Mouse (Mus musculus): ENCODE results near the gene Trappc10.

The Trappc10 gene

DNA sequence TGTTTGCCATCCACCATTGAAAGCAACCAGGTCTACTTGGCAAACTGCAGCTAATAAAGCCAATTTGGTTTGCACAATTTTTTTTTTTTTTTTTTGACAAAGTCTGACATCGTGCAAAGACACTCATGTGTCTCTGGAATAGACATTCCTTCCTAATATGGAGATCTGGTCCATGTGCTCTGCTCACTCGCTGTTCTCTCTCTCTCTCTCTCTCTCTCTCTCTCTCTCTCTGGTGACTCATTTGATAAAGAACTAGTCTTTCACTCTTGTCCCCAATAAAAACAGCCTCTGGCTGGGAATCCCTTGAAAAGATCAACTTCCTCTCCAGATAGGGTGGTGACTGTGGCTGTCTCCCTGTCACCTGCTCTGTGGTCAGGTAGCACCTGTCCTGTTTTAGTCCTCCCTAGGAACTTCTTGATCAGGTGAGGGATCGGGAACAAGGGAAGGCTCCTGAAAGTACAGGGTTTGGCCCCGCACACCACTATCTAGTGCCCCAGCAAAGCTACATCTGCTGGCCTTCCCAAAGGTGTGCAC, 96.5 kb downstream of the Trappc10 start:
- in situ Hi-C loops (cut with MboI; ENCODE audit: low pct_unique_long_range_greater_than_20kb in 1 of 2, low sequenced_read_pairs in 2 of 2, unreplicated experiment in 1 of 2), result no loop called here

DNA sequence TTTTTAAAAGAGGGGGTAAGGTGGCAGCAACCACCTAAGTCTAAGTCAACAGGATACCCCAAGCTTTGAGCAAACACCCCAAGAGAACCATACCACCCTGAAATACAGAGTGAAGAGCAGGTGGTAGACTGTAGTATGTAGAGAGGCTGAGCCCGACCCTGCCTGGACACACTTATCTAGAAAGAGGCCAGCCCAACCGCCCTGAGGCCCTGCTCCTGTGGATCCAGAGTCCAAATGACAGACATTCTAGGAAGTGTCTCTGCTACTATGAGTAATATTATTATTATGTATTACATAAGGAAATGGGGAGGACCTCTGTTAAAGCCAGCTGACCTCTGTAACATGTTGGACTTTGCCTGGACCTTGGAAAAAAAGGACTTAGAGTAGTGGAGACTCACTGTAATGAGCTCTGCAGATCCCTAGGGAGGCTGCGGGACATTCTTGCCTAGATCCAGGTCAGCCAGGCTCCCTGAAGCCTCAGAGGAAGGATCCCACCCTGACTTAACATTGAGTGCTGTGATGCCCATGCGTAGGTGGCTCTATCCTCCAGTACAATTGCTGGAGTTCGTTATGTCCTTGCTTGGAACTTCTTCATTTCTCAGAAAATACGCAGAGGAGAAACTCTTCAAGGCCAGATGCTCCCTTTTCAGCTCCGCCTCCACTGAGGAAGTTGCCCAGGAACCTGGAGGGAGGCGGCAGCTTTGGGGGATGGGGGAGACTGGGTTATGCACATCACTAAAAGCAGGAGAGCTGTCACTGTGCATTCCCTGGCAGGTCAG, 100.5 kb downstream of the Trappc10 start:
- in situ Hi-C loops (cut with MboI; ENCODE audit: low pct_unique_long_range_greater_than_20kb in 1 of 2, low sequenced_read_pairs in 2 of 2, unreplicated experiment in 1 of 2), result no loop called here

DNA sequence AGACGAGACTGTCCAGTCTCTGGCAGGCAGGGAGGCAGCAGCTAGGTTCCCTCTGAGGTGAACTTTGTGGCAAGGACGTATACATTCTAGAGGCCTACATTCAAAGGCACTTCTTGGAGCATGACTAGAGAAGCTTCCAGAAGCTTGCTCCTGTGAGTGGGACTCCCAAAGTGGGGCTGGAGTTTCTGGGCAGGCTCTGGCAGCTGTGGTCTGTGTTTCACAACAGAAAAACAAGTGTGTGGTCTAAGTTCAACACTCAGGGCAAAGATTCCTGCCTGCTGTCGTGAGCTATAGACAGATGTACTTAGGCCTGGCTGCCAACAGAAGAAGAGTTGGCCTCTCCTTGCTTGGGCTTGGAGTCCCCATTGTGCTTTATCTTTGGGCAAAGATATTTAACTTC, 103.6 kb downstream of the Trappc10 start:
- in situ Hi-C loops (cut with MboI; ENCODE audit: low pct_unique_long_range_greater_than_20kb in 1 of 2, low sequenced_read_pairs in 2 of 2, unreplicated experiment in 1 of 2), result no loop called here

DNA sequence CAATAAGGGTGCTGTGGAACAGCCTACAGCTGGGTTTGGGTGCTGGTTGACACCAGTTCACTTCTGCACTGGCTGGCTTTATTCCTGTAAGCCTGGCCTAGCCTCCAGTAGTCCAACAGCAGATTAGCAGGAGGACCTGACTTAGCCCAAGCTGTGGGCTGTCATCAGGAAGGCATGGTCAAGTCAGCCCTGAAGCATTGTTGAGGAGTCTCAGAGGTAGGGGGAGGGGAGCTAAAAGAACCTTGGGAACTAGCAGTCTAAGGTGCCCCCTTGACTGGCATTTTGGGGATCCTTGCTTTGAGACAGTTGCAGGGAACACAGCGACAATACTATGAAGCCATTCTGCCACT, 104.2 kb downstream of the Trappc10 start:
- in situ Hi-C loops (cut with MboI; ENCODE audit: low pct_unique_long_range_greater_than_20kb in 1 of 2, low sequenced_read_pairs in 2 of 2, unreplicated experiment in 1 of 2), result no loop called here

DNA sequence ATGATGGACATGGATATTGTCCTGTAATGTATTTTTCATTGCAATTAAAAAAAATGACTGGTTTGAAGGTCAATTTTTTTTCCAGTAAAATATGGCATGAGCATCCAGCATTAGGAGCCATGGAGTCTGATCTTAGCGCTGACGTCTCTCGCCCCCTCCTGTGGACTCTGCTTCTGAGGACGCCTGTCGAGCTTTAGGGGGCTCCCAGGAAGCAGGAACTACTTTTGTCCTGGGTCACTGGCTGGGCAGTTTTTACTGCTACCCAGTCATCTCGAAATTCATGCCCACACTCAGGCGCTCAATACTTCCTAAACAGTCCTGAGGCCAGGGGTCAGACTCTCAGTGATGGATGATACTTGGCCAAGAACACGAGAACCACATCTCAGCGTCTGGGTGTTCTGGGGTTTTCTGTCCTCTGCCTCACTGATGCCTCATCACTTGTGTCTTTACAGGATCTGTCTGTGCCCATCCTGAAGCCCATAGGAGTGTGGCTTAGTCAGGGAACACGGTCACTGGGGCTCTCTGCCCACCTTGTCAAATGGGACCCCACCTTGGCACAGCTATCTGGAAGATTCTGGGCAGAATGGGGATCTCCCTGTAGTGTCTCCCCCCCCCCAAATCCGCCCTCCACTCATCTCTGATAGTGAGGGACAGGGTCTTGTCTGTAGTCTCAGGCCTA, 104.7 kb downstream of the Trappc10 start:
- in situ Hi-C loops (cut with MboI; ENCODE audit: low pct_unique_long_range_greater_than_20kb in 1 of 2, low sequenced_read_pairs in 2 of 2, unreplicated experiment in 1 of 2), result no loop called here

DNA sequence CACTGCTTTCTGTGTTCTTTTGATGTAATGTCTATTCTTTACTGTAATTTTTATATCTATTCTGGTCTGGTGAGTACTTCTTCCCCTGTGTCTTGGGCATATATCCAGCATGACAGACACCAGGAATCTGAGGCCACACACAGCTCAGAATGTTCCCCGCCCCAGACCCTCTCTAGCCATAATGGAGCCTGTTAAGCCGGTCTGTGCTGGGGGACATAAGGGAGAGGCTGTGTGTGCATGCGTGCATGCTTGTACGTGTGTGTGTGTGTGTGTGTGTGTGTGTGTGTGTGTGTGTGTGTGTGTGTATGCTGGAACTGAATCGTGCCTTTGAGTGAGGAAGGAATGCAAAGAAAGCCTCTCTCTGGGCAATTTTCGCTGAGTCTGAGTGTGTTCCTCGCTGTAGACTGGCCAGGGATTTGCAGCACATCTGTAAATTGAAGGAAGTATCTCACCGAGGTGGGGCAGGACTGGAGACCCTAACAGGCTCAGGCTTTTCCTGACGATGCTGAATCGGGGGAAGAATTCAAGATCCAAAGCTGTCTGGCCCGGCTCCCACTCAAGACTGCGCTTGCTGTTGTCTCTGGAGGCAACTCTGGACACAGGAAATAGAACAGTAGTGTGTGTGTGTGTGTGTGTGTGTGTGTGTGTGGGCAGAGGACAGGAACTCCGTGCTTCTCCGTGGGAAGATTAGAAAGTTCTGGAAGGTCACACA, 105.5 kb downstream of the Trappc10 start:
- in situ Hi-C loops (cut with MboI; ENCODE audit: low pct_unique_long_range_greater_than_20kb in 1 of 2, low sequenced_read_pairs in 2 of 2, unreplicated experiment in 1 of 2), result no loop called here

DNA sequence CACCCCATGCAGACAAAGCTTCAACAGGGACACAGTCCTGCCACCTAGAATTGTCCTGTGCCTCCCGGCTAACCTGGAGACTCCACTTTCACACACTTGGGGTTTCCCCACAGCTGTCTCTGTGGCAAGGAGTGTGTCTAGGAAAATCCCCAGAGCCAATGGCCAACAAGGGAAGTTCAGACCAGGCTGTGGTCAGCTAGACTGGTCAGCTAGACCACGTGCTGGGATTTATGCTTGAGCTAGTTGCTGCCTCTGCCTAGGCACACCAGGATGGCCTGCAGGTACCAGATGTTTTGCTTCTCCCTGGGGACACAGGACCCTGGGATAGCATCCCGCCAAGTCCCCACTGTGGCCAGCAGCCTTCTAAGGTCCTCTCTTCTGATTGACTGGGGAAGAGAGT, 107.2 kb downstream of the Trappc10 start:
- in situ Hi-C loops (cut with MboI; ENCODE audit: low pct_unique_long_range_greater_than_20kb in 1 of 2, low sequenced_read_pairs in 2 of 2, unreplicated experiment in 1 of 2), result no loop called here

All from mouse embryonic stem cell (cell line).